Mouse (Mus musculus) kidney, postnatal 25 days (tissue): ENCODE results near the gene Gm2663.
"Not testable (repeated sequence)": the region's sequence is repeated elsewhere in the genome, so short reads cannot be mapped to it uniquely, and the experiment has no call there.

Experiments used
- DNase-seq, 2 experiments: peaks; one replicate each; pipeline ENCODE4 v3.0.0; 2021; ENCODE audit warnings: mixed read lengths in 2 of 2

Gm2663 gene

DNA sequence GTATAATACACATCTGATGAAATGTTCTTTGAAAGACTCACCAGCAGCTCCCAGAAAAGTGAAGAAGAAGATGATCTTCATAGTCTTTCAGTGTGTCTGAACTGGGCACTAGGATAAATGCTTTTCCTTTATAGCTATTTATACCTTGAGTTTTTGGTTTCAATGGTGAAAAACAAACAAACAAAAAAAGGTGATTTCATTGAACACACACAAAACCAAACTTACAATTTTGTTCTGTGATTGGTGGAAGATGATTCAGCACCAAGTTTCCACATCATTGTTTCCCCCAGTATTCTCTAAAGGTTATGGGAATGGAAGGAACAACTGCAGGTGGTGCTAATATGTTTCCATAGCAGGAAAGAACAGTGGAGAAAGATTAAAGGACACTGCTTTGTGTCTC is at the start of gene Gm2663:
Gene Gm2663, minus strand, starts transcription at position 101 of the 400 bp plus-strand sequence.
- not testable (repeated sequence) for DNase-seq

DNA sequence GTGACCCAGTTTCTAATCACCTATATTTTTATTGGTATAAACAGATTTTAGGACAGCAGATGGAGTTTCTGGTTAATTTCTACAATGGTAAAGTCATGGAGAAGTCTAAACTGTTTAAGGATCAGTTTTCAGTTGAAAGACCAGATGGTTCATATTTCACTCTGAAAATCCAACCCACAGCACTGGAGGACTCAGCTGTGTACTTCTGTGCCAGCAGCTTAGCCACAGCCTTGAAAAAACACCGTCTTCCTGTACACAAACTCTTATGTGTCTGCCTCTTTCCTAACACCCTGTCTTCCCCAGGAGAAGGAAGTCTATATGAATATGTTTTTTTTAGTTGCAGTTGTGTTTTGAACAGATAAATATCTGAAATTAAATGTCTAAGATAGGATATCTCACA is 49.3 kb upstream of the Gm2663 start:
- no peak for DNase-seq

DNA sequence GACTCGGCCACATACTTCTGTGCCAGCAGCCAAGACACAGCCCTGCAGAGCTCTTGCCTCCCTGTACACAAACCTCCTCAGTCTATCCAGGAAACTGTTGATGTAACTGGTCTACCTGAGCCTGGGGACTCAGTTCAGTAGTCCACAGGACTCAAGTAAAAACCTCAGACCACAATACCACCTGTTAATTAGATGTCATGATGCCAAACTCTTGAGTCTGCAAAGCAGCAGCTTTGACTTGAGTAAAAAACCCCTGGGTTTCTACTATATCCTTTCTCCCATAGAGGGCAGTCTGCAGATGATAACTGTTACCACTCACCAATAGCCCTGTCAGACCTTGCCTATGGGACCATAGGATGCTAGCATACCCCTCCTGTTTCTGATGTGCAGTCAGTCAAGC is 48.7 kb upstream of the Gm2663 start:
- DNase-seq, result no peak

DNA sequence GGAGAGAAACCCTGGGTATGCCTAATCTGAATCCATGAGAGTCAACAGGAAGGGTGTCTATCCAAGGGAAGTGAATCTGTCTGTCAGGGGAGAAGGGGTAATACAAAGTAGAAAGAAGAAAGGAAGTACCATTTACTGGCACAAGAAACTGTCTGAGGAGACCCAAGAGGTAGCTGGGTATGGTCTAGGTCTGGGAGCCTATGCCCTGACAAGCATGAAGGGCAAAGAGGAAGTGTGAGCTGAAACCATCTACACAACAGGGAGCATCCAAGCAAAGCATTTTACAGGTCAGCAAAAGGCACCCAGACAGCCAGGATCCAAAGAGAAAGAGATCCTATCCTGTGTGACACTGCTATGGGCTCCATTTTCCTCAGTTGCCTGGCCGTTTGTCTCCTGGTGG is 47.9 kb upstream of the Gm2663 start:
- no peak for DNase-seq

DNA sequence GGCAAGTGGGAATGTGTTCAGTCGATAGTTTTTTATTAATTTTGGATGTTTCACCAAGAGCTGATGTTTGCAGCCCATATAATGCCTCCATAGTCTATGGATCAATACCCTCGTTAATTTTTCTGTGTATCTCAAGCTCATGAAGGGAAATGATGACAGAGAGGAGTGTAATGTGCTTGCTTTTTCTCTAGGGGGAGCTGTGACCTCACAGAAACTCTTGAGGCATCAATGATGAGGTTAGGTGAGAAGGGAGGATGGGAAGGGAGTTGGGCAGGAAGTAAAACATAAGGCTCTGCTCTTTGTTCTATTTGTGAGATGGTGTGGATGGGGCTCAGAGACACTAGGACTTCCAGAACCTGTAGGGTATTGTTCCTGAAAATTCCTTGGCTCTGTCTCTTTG is 47.3 kb upstream of the Gm2663 start:
- no peak for DNase-seq

DNA sequence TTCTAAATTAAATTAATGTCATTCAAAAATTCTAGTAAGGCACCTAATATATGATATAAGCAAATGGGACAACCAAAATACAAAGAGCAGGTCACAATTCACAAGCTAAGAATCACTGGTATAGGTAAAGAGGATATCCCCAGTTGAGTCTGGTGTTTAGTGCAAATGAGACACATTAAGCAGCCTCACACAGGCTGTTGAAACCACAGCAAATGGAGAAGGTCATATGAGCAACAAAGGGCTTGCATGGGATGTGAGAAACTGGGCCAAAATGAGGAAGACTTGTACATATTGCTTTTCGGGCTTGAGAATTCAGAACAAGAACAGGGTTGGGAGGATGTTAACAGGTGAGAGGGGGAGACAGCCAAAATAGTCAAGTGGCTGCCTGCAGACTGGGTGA is 45.5 kb upstream of the Gm2663 start:
- DNase-seq, result no peak

DNA sequence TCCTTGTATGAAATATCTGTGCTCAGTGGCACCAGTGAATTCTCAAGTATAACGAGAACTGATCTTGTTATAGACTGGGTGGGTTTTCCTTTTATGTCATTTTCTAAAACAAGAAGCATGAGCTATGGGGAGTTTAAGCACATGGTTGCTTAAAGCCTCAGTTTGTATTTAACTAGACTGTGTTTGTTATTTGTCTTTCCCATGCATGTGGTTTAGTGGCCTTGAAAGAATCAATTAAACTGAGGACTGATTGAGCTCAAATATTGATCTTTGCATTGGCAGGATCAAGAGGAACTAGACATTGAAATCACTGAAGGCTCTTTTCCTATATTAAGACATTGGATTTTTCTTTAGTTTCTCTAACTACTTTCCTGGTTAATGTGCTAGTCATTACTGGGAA is 45.0 kb upstream of the Gm2663 start:
- no peak for DNase-seq

DNA sequence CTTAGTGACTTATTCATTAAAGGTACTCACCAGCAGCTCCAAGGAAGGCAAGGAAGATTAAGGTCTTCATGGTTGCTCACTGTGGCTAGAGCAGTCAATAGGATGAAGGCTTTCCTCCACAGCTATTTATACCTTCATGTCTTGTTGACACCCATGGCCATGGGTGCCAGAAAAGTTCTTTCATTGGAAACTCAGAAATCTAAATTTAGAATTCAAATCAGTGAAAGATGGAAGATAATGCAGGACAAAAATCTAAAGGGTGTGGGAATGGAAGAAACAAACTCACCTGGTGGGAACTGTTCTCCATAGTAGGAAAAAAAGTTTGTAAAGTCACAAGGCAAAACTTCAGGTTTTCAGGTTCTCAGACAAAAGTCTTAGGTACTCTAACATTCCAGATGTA is 36.1 kb upstream of the Gm2663 start, which contains the start of gene 2210010C04Rik:
Gene 2210010C04Rik, minus strand, starts transcription at position 101 of the 400 bp plus-strand sequence.
- DNase-seq, result no peak

DNA sequence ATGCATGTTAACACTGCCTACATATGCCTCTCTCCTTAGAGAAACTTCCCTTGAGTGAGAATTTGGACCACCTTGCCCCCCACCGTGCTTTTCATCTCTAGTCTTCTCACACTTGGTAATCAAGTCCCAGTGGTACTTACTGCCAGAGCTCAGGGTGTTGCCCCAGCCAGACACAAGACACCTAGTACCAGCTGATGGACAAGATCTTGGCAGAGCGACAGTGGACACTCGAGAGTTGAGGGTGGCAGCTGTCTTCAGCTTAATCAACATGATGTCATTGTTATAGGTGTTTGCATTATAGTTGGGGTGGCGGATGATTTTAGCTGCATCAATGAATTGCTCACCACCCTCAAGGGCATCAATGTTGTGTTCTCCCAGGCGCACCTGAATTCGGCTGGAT is 33.5 kb upstream of the Gm2663 start:
- no peak for DNase-seq

DNA sequence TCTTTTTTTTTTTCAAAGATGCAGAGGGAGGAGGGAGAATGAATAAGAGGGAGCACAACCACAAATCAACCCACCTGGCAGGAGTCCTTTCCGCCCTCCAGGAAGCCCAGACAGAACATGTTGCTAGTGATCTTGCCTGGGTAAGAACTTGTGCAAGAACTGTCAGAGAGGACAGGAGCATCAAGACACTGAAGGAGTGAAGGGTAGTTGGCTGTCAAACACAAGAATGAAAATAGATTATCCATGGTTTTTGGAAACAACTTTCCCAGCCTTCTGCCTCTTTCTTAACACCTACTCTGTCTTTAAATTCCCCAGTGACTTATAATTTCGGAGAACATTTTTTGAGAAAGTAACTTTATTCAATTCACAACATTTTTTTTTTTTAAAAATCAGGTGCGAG is 33.0 kb upstream of the Gm2663 start:
- no peak for DNase-seq

DNA sequence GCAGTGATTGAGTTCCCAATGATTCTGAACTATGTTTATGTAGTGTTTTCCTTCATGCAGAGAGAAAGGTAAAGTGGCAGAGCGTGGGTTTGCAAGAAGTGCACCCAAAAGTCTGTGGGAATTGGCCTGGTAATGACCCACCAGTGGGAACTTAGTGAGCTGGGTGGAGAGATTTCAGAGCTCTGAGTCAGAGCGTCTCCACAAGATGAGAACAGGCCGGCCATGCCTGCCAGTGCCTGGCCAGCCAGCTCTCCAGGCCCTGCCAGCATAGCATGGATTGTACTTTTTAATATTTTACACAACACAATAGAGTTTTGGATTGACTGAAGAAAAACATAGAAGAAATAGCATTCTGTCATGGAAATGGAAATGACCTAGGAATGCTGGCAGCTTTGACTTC is 31.5 kb upstream of the Gm2663 start:
- no peak for DNase-seq

DNA sequence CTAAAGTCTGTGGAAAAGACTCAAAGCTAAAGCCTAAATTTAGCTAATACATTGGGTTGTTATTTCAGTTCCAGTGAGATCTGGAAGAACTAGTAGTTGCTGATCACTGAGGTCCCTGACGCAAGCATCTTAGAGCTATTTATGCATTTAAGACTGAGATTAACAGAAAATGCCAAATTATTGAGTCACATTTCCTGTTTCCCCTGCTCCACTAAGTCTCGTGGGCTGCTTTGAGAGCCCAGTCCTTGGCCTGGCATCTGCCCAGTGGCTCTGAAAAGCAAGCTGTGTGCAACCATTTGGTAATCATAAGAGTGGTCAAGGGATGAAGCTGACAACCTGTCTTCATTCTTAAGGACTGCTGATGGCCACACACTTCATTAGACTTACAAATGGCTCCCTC is 27.8 kb upstream of the Gm2663 start:
- peak; percentile 4 to 33 for DNase-seq

DNA sequence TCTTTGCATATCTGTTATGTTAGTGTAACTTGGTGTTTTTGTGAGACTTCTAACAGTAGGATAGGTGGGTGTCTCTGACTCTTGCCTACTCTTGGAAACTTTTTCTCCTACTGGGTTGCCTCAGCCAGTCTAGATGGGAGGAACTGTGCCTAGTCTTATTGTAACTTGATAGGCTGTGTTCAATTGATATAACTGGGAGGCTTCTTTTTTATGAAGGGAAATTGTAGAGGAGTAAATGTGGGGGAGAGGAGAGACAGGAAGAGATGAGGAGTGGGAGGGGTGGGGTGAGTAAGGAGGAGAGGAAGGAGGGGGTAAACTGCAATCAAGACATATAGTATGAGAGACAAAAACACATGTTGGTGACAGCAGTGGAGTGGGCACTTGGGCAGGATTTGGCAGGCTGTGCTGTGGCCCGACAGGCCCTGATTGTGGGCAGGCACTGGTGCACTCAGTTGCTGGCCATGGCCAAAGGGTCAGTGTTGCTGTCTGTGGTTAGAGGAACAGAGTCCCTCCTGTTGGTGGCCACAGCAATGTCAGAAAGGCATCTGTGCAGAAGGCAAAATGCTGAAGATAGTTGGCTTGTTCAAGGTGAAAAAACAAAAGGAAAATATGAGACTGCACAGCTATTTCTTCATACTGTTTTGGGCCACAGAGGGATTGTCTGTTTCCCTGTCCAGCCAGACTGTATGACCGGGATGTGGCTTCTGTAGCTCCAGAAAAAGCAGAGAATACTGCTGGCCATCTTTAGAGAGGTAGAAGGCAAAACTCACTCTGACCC is 26.8 kb upstream of the Gm2663 start:
- DNase-seq, result no peak

DNA sequence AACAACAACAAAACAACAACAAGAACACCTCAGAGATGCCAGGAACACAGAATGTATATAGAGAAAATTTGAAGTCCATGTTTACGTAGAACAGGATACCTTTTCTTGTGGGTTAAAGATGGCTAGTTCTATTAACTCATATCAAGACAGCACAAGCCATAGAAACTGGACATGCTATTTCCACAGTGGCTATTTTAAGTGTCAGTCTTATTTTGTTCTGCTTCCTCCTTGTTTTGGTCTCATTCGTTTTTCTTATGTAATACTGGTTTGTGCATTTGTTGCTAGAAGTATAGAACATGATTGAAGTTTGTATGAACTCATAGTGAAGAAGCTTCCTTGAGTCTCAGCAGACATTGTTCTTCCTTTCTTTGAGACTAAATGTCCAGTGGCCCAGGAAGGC is 19.9 kb upstream of the Gm2663 start:
- no peak for DNase-seq

DNA sequence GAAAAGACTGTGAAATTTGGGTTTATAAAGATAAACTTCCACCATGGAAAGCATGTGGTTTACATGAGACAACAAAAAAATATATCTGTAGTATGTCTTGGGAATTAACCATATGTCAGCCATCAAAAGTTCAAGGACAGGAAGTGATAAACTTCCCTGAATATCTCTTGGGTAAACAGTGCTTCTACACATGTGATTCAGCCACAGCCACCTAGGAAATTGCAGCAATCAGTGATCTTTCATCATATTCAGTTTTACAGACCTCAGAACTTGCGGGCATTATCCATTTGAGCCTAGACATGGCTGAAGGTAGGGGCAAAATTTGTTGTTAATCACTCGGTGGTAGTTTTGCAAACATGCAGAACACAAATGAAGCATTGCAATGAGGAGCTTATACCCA is 19.4 kb upstream of the Gm2663 start:
- no peak for DNase-seq

DNA sequence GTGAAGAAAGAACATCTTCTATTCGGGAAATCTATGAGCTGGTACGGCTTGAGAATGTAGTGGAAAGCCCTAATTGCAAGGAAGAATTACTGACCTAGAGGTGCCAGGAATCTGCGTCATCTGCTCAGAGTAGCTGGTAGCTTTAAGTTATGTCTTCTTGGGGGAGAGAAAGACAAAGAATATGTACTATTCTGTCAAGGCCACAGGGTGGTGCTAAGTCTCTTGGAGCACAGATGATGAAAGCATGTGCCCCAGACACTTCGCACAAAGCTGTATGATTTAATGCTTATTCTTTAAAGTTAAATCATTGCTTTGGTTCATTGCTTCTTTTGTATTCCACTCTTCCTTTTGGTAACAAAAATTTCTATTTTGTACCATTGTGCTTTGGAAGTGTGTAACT is 15.8 kb upstream of the Gm2663 start:
- no peak for DNase-seq

DNA sequence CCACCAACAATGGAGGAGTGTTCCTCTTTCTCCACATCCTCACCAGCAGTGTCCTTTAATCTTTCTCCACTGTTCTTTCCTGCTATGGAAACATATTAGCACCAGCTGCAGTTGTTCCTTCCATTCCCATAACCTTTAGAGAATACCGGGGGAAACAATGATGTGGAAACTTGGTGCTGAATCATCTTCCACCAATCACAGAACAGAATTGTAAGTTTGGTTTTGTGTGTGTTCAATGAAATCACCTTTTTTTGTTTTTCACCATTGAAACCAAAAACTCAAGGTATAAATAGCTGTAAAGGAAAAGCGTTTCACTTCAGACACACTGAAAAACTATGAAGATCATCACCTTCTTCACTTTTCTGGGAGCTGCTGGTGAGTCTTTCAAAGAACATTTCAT is 34.8 kb downstream of the Gm2663 start, which contains the start of gene 1810009J06Rik:
Gene 1810009J06Rik, plus strand, starts transcription at position 301 of the 400 bp plus-strand sequence.
- not testable (repeated sequence) for DNase-seq

DNA sequence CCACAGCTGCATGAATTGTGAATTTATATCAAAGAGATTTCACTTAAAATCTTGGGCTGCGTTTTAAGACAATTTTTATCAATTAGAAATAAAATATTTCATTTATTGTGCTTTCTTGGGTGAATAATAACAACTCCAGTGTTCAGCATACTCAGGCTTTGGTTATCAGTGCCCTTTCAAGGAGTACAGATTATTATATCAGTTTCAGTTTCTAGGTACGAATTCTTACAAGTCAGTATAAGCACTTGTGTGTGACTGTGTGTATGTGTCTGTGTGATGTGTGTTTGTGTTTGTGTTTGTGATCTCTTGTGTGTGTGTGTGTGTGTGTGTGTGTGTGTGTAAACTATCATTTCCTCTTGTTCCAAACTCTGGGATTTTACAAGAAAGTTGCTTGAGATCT is 45.6 kb downstream of the Gm2663 start:
- no peak for DNase-seq

DNA sequence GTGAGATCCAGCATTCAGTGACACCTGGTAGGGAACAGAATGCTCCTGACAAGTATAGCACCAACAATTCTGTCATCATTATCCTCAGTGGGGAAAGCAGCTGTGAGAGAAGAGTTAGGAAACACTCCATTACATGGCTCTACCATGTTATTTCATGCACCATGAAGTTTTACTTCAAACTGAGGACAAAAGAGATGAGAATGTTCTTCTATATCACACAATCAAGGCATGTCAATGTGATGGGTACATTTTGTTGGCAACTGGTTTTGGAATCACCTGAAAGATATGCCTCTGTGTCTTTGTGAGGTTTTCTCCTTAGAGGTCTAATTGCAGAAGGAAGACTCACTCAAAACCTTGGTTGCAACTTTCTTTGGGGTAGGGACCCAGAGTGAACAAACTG is 47.5 kb downstream of the Gm2663 start, which contains the start of gene Gm4744:
Gene Gm4744, minus strand, starts transcription at position 101 of the 400 bp plus-strand sequence.
- no peak for DNase-seq
